Mouse (Mus musculus) hindbrain, embryonic 15.5 days (tissue): ENCODE results near the gene Zcchc14. TPM values are rescaled to one million over a fixed set of nuclear protein-coding genes. Genes with fewer than 3 reads are reported as not detected.
A peak's percentile ranks its signal among the peaks of the same experiment; 100 is the strongest.

Experiments used
- ATAC-seq: fragments of 200-750 bp; cut with Nextera tagmentation; 2 replicates; pipeline ENCODE4 v1.8.0; 2017; ENCODE audit warnings: low read depth, moderate number of reproducible peaks, moderate TSS enrichment; ENCODE audit not compliant: low FRiP score
- H3K27ac ChIP-seq: fragments of 300-500 bp; sonication (generic); replicated peaks from 2 replicates; pipeline ENCODE4 v1.5.1; 2015; ENCODE audit warnings: mild to moderate bottlenecking, inconsistent platforms
- H3K27me3 ChIP-seq: fragments of 300-500 bp; sonication (generic); 2 replicates; pipeline ENCODE4 v1.6.1; 2015; ENCODE audit warnings: control low read depth, inconsistent platforms
- H3K36me3 ChIP-seq: fragments of 300-500 bp; sonication (generic); 2 replicates; pipeline ENCODE4 v1.6.1; 2015; ENCODE audit warnings: control low read depth, inconsistent platforms
- H3K4me1 ChIP-seq: fragments of 300-500 bp; sonication (generic); replicated peaks from 2 replicates; pipeline ENCODE4 v1.6.1; 2015; ENCODE audit warnings: control low read depth, inconsistent platforms
- H3K4me2 ChIP-seq: fragments of 300-500 bp; sonication (generic); 2 replicates; pipeline ENCODE4 v1.6.1; 2015; ENCODE audit warnings: moderate library complexity, mild to moderate bottlenecking, inconsistent platforms
- H3K4me3 ChIP-seq: fragments of 300-500 bp; sonication (generic); 2 replicates; pipeline ENCODE4 v1.5.1; 2015; ENCODE audit warnings: mild to moderate bottlenecking, inconsistent platforms
- H3K9ac ChIP-seq: fragments of 300-500 bp; sonication (generic); 2 replicates; pipeline ENCODE4 v1.6.1; 2015; ENCODE audit warnings: inconsistent platforms
- H3K9me3 ChIP-seq: fragments of 300-500 bp; sonication (generic); 2 replicates; pipeline ENCODE4 v1.6.1; 2016; ENCODE audit warnings: control low read depth, inconsistent platforms
- WGBS: fragments of 180-500 bp; shearing (Covaris S2); methylation state at CpG from one replicate; pipeline ENCODE4 v1.1.7; 2015; 5-methylcytosine and 5-hydroxymethylcytosine counted together
- polyA plus RNA-seq: library from polyadenylated mRNA; unstranded; fragments of >200 nt; fragmentation: Nextera tagmentation; extraction: Ambion mirVana; gene quantifications from 2 replicates; pipeline ENCODE4 v1.2.1, GENCODE M21; 2015

The Zcchc14 gene
- 21.6 and 23.9 TPM in 2 replicates for polyA plus RNA-seq

- no peaks in the 10 kb centered on the region for H3K27me3 ChIP-seq
- ATAC-seq = peak; percentile 97
- H3K36me3 ChIP-seq = no peaks in the 10 kb centered on the region
- peak within 1 kb of the TSS; percentile 77 for H3K4me3 ChIP-seq
- H3K27ac ChIP-seq = peak within 1 kb of the TSS; percentile 99
- H3K4me2 ChIP-seq = peak within 1 kb of the TSS; percentile 96
- H3K9me3 ChIP-seq = no peaks in the 10 kb centered on the region
- H3K9ac ChIP-seq = peak within 1 kb of the TSS; percentile 90
- WGBS = under 1% methylated on average over 62 of the region's 67 CpGs
- H3K4me1 ChIP-seq = peaks cover 50% of the 10 kb centered on the region
Observed at GRCm38 (mm10) chr8:121652774-121653323, at the start of gene Zcchc14. Gene Zcchc14, minus strand, starts transcription at chr8:121652901.

- no peaks in the 10 kb centered on the region for H3K36me3 ChIP-seq
- peaks cover 18% of the 10 kb centered on the region for H3K4me1 ChIP-seq
- H3K4me2 ChIP-seq = no peak overlapping the region
- H3K4me3 ChIP-seq = no peak overlapping the region
- no peak overlapping the region for H3K27ac ChIP-seq
- H3K27me3 ChIP-seq = no peaks in the 10 kb centered on the region
- ATAC-seq = no peak
- 89% methylated on average over 2 of the region's 2 CpGs for WGBS
- H3K9ac ChIP-seq = no peak overlapping the region
- H3K9me3 ChIP-seq = no peaks in the 10 kb centered on the region
Observed at GRCm38 (mm10) chr8:121699936-121700335, 47.2 kb upstream of the Zcchc14 start.

- WGBS = 6% methylated on average over 9 of the region's 9 CpGs
- Histone ChIP-seq H3K9ac (no peak overlapping the region), H3K9me3 (no peaks in the 10 kb centered on the region), H3K4me2 (peak overlapping the region; percentile 47), H3K36me3 (no peaks in the 10 kb centered on the region), H3K27me3 (no peaks in the 10 kb centered on the region), H3K27ac (peak overlapping the region; percentile 80), H3K4me1 (peaks cover 18% of the 10 kb centered on the region), H3K4me3 (peak overlapping the region; percentile 8)
- no peak for ATAC-seq
Observed at GRCm38 (mm10) chr8:121698615-121699101, 46.0 kb upstream of the Zcchc14 start.

GRCm38 (mm10) chr8:121697735-121698614 lies 45.3 kb upstream of the Zcchc14 start:
- 4% methylated on average over 15 of the region's 17 CpGs for WGBS
- H3K4me3 ChIP-seq = peak overlapping the region; percentile 8; the same call in 1 of the 2 replicates
- peaks cover 18% of the 10 kb centered on the region for H3K4me1 ChIP-seq
- peak overlapping the region; percentile 80 for H3K27ac ChIP-seq
- H3K4me2 ChIP-seq = peak overlapping the region; percentile 47
- H3K36me3 ChIP-seq = no peaks in the 10 kb centered on the region
- no peaks in the 10 kb centered on the region for H3K27me3 ChIP-seq
- no peaks in the 10 kb centered on the region for H3K9me3 ChIP-seq
- H3K9ac ChIP-seq = 0 out of 2 replicates have a peak overlapping the region, but pooled peaks have one; percentile 4
- ATAC-seq = peak; percentile 68

- ATAC-seq = no peak
- H3K27ac ChIP-seq = no peak overlapping the region
- no peak overlapping the region for H3K4me3 ChIP-seq
- no peak overlapping the region for H3K4me2 ChIP-seq
- H3K27me3 ChIP-seq = no peaks in the 10 kb centered on the region
- 88% methylated on average over 6 of the region's 6 CpGs for WGBS
- peaks cover 18% of the 10 kb centered on the region for H3K4me1 ChIP-seq
- H3K9me3 ChIP-seq = no peaks in the 10 kb centered on the region
- no peak overlapping the region for H3K9ac ChIP-seq
- no peaks in the 10 kb centered on the region for H3K36me3 ChIP-seq
Observed at GRCm38 (mm10) chr8:121695585-121696184, 43.0 kb upstream of the Zcchc14 start.

- H3K9ac ChIP-seq = no peak overlapping the region
- no peak overlapping the region for H3K27ac ChIP-seq
- H3K4me1 ChIP-seq = peaks cover 18% of the 10 kb centered on the region
- no peaks in the 10 kb centered on the region for H3K36me3 ChIP-seq
- no peak for ATAC-seq
- H3K27me3 ChIP-seq = no peaks in the 10 kb centered on the region
- no peak overlapping the region for H3K4me2 ChIP-seq
- no peak overlapping the region for H3K4me3 ChIP-seq
- no peaks in the 10 kb centered on the region for H3K9me3 ChIP-seq
- WGBS = 53% methylated on average over 4 of the region's 4 CpGs
Observed at GRCm38 (mm10) chr8:121694453-121694852, 41.8 kb upstream of the Zcchc14 start.

GRCm38 (mm10) chr8:121688496-121688895 lies 35.8 kb upstream of the Zcchc14 start:
- no peak for ATAC-seq
- no peak overlapping the region for H3K4me2 ChIP-seq
- H3K9me3 ChIP-seq = no peaks in the 10 kb centered on the region
- H3K27me3 ChIP-seq = no peaks in the 10 kb centered on the region
- no peak overlapping the region for H3K9ac ChIP-seq
- H3K4me3 ChIP-seq = no peak overlapping the region
- peak overlapping the region; percentile 88 for H3K27ac ChIP-seq
- H3K4me1 ChIP-seq = peaks cover 16% of the 10 kb centered on the region
- no peaks in the 10 kb centered on the region for H3K36me3 ChIP-seq
- WGBS = 32% methylated on average over 5 of the region's 5 CpGs

GRCm38 (mm10) chr8:121687455-121688161 lies 34.9 kb upstream of the Zcchc14 start:
- Histone ChIP-seq H3K4me1 (peaks cover 16% of the 10 kb centered on the region), H3K9me3 (no peaks in the 10 kb centered on the region), H3K9ac (no peak overlapping the region), H3K4me3 (no peak overlapping the region), H3K4me2 (no peak overlapping the region), H3K36me3 (no peaks in the 10 kb centered on the region), H3K27me3 (no peaks in the 10 kb centered on the region), H3K27ac (peak overlapping the region; percentile 88)
- 47% methylated on average over 14 of the region's 14 CpGs for WGBS
- peak; percentile 70 for ATAC-seq

- no peaks in the 10 kb centered on the region for H3K36me3 ChIP-seq
- H3K27ac ChIP-seq = no peak overlapping the region
- ATAC-seq = no peak
- no peaks in the 10 kb centered on the region for H3K27me3 ChIP-seq
- WGBS = 30% methylated on average over 4 of the region's 4 CpGs
- no peaks in the 10 kb centered on the region for H3K9me3 ChIP-seq
- no peak overlapping the region for H3K4me3 ChIP-seq
- peaks cover 16% of the 10 kb centered on the region for H3K4me1 ChIP-seq
- no peak overlapping the region for H3K4me2 ChIP-seq
- H3K9ac ChIP-seq = no peak overlapping the region
Observed at GRCm38 (mm10) chr8:121685419-121685818, 32.7 kb upstream of the Zcchc14 start.

GRCm38 (mm10) chr8:121683083-121683832 lies 30.6 kb upstream of the Zcchc14 start:
- 76% methylated on average over 10 of the region's 10 CpGs for whole genome bisulfite sequencing
- Histone ChIP-seq H3K4me1 (peaks cover 16% of the 10 kb centered on the region), H3K27me3 (no peaks in the 10 kb centered on the region), H3K4me2 (no peak overlapping the region), H3K27ac (no peak overlapping the region), H3K9me3 (no peaks in the 10 kb centered on the region), H3K4me3 (no peak overlapping the region), H3K9ac (no peak overlapping the region), H3K36me3 (no peaks in the 10 kb centered on the region)
- ATAC-seq = no peak

GRCm38 (mm10) chr8:121681457-121681856 lies 28.8 kb upstream of the Zcchc14 start:
- no peak overlapping the region for H3K4me2 ChIP-seq
- no peak overlapping the region for H3K27ac ChIP-seq
- no peak for ATAC-seq
- no peaks in the 10 kb centered on the region for H3K9me3 ChIP-seq
- 50% methylated on average over 10 of the region's 10 CpGs for WGBS
- H3K9ac ChIP-seq = no peak overlapping the region
- H3K27me3 ChIP-seq = no peaks in the 10 kb centered on the region
- no peaks in the 10 kb centered on the region for H3K36me3 ChIP-seq
- H3K4me3 ChIP-seq = no peak overlapping the region
- H3K4me1 ChIP-seq = no peaks in the 10 kb centered on the region
